Mouse (Mus musculus) brain, embryonic 14.5 days (tissue): ENCODE measurements around the gene Syt8.

Experiments
- CTCF ChIP-seq: fragments of 200-500 bp; IDR thresholded peaks from 2 replicates; pipeline ENCODE4 v1.5.1; 2012; ENCODE audit warnings: inconsistent platforms, mild to moderate bottlenecking, moderate library complexity, borderline replicate concordance; ENCODE audit not compliant: insufficient read depth, insufficient read length; ENCODE audit errors: extremely low read depth
- POLR2A ChIP-seq: fragments of 200-500 bp; IDR thresholded peaks from 2 replicates; pipeline ENCODE4 v1.6.1; 2012; ENCODE audit warnings: mild to moderate bottlenecking, inconsistent platforms, borderline replicate concordance; ENCODE audit not compliant: poor library complexity, insufficient read depth, insufficient read length, severe bottlenecking; ENCODE audit errors: extremely low read depth

DNA sequence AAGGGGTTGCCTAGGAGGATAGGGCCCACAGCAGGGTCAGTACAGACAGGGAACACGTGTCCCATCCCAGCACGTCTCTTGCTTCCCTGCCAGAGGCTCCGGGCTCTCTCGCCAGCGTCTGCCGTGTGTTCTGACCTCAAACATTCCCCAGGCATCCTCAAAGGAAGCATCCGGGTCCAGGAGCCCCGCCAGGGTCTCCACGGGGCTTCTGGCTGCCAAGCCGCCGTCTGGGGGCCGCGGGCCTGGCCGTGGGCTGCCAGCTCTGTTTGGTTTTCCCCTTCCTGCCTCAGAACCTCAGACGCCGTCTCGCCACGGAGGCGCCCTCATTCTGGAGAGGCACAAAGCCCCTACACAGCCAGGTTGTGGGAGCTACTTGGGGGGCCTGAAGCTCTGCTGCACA lies 1.0 kb upstream of the Syt8 start:
- TF ChIP-seq POLR2A, result no peak
- no peak for TF ChIP-seq CTCF
